Mouse (Mus musculus) lung, postnatal 4 days (tissue): Measurements from ENCODE around the gene Rpl27a.

Experiments used
- DNase-seq, 2 experiments: peaks; one replicate each; pipeline ENCODE4 v3.0.0; 2021

The Rpl27a gene

DNA sequence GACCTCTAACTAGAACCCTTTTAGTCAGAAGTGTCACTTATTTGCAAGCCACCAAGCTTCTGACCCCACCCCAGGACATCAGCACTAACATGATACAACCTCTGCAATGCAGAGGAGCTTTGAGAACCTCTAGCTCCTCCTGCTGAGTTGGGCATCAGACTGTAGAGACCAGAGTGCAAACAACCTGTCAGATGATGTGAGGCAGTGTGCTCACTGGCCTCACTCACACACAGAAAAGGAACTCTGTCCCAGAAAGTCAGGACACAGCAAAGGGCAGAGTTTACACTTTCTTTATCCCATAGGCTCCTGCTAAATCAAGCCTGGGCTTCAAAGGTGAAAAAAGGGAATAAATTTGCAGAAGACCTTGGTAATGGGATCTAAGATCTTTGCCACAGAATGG is 47.4 kb downstream of the Rpl27a start:
- no peak for DNase-seq

GRCm38 (mm10) chr7:109566841-109567768 is 48.2 kb downstream of the Rpl27a start:
- no peak for DNase-seq

DNA sequence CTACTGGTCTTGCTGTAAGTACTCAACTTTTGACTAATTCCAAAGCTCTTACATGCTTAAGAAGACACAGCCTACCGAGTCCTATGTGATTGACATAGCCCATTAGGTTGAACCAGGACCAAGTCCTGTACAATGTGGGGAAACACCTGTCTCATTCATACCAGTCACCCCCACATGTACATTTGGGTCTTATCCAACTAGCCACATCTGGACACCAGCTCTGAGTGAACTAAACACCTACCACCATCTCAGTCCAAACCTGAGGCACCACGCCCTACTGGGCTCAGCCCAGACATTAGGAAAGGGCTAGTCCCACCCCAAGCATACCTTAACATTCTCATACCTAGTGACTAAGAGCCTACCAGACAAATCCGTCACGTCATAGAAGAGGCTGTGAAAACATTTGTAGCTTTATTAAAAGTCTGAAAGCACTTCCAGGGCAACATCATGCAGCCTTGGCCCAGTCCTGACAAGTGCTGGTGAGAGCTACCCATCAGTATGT is 49.5 kb downstream of the Rpl27a start:
- DNase-seq = no peak
